Mouse (Mus musculus): ENCODE results near the gene Fbh1. TPM values are rescaled to one million over a fixed set of nuclear protein-coding genes. Genes with fewer than 3 reads are reported as not detected.

Gene Fbh1
- polyA plus RNA-seq, 1 experiment = 53.6 TPM

- Histone ChIP-seq H3K36me3 (ENCODE audit: control insufficient read depth, insufficient read depth, low read length) (no peaks in the 10 kb centered on the region), H3K27me3 (replicated peaks; ENCODE audit: control insufficient read depth, insufficient read depth, low read length) (no peaks in the 10 kb centered on the region), H3K4me1 (ENCODE audit: control insufficient read depth, insufficient read depth, low read length) (peaks cover 10% of the 10 kb centered on the region), H3K27ac (ENCODE audit: insufficient read depth, low read depth, low read length) (no peak overlapping the region), H3K4me3 (ENCODE audit: insufficient read depth, low read depth, low read length) (no peak overlapping the region)
- WGBS = 62% methylated on average over 5 of the region's 5 CpGs
- DNase-seq = no peak
- TF ChIP-seq POLR2A (IDR thresholded peaks at IDR 0.05; ENCODE audit: low read depth, low read length) (no peak), CTCF (conservative IDR thresholded peaks at IDR 0.05; ENCODE audit: insufficient read depth, insufficient read length, low read depth, low read length) (no peak)
These were observed 68.8 kb downstream of the Fbh1 start for GRCm38 (mm10) chr2:11708538-11708937.

DNA sequence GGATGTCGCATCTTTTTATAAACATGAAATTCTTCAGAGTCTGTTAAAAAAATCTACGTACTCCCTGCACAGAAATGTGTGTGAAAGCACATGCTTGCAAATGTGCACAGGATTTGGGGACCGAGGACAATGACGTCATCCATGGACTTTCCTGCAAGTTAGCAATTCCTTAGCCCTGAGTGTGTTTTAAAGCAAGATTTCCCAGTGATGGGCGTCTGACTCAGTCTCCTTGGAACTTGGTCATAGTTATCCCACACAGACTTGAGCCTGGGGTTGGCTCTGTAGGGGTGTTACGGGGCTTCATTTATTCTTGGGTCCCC lies 70.7 kb downstream of the Fbh1 start:
- no peak overlapping the region for H3K27ac ChIP-seq (ENCODE audit: insufficient read depth, low read depth, low read length)
- DNase-seq = no peak
- no peaks in the 10 kb centered on the region; the same call in 1 of the 2 replicates for H3K4me1 ChIP-seq (ENCODE audit: control insufficient read depth, insufficient read depth, low read length)
- WGBS = 47% methylated on average over 6 of the region's 6 CpGs
- no peaks in the 10 kb centered on the region for H3K27me3 ChIP-seq (replicated peaks; ENCODE audit: control insufficient read depth, insufficient read depth, low read length)
- H3K36me3 ChIP-seq (ENCODE audit: control insufficient read depth, insufficient read depth, low read length) = no peaks in the 10 kb centered on the region
- TF ChIP-seq POLR2A (IDR thresholded peaks at IDR 0.05; ENCODE audit: low read depth, low read length) (no peak), CTCF (conservative IDR thresholded peaks at IDR 0.05; ENCODE audit: insufficient read depth, insufficient read length, low read depth, low read length) (no peak)
- H3K4me3 ChIP-seq (ENCODE audit: insufficient read depth, low read depth, low read length) = peak overlapping the region; percentile 65; the same call in 1 of the 2 replicates

- TF ChIP-seq POLR2A (IDR thresholded peaks at IDR 0.05; ENCODE audit: low read depth, low read length) = no peak
- no peak for TF ChIP-seq CTCF (conservative IDR thresholded peaks at IDR 0.05; ENCODE audit: insufficient read depth, insufficient read length, low read depth, low read length)
- DNase-seq = no peak
- 3% methylated on average over 28 of the region's 28 CpGs for WGBS
- Histone ChIP-seq H3K4me1 (ENCODE audit: control insufficient read depth, insufficient read depth, low read length) (no peaks in the 10 kb centered on the region; the same call in 1 of the 2 replicates), H3K36me3 (ENCODE audit: control insufficient read depth, insufficient read depth, low read length) (no peaks in the 10 kb centered on the region), H3K27me3 (replicated peaks; ENCODE audit: control insufficient read depth, insufficient read depth, low read length) (no peaks in the 10 kb centered on the region), H3K27ac (ENCODE audit: insufficient read depth, low read depth, low read length) (peak overlapping the region; percentile 81; the same call in 1 of the 2 replicates), H3K4me3 (ENCODE audit: insufficient read depth, low read depth, low read length) (peak overlapping the region; percentile 65)
These were observed 71.2 kb downstream of the Fbh1 start for GRCm38 (mm10) chr2:11706030-11706745.

DNA sequence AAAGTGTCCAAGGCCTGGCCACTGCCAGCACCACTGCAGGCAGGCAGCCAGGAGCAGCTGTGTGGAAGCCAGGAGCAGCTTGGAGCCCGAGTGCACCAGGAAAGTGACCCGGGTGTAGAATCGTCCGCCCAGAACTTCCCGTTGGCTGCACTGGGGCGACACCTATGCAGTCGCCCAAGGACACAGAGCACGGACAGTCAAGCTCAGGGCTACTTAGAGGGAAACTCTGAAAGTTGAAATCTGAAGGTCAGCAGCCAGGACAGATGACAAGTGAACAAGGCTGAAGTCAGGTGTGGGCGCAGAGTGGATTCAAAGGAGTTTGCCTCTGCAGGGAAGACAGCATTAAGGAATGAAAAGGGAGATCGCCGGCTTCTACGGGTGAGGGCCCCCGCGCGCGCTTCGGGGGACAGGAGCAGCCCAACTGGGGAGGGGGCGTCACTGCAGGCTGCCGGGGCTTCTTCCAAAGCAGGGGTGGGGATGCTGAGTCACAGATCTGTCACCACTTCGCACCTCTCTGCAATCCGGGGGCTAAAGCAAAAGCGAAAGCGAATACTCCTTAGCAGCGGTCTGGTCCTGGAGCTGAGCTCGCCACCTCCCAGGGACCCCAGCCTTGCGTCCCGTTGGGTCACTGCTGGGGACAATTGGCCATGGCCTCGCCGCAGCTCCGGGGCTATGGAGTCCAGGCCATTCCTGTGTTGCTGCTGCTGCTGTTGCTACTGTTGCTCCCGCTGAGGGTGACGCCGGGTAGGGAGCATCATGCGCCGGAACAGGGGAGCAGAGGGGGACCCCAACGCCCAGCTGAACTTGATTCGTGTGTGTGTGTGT lies 72.0 kb downstream of the Fbh1 start, which contains the start of gene Il15ra:
Gene Il15ra (plus strand): TSS at position 90 of the 825 bp plus-strand sequence.
- TF ChIP-seq CTCF (conservative IDR thresholded peaks at IDR 0.05; ENCODE audit: insufficient read depth, insufficient read length, low read depth, low read length) (0 out of 2 replicates have a peak, but pooled peaks have one; percentile 4), POLR2A (IDR thresholded peaks at IDR 0.05; ENCODE audit: low read depth, low read length) (peak; percentile 61)
- H3K4me3 ChIP-seq (ENCODE audit: insufficient read depth, low read depth, low read length) = peak within 1 kb of the TSS; percentile 65
- H3K27ac ChIP-seq (ENCODE audit: insufficient read depth, low read depth, low read length) = peak within 1 kb of the TSS; percentile 81
- no peaks in the 10 kb centered on the region for H3K27me3 ChIP-seq (replicated peaks; ENCODE audit: control insufficient read depth, insufficient read depth, low read length)
- H3K36me3 ChIP-seq (ENCODE audit: control insufficient read depth, insufficient read depth, low read length) = no peaks in the 10 kb centered on the region
- peak; percentile 97 for DNase-seq
- H3K4me1 ChIP-seq (ENCODE audit: control insufficient read depth, insufficient read depth, low read length) = no peaks in the 10 kb centered on the region; the same call in 1 of the 2 replicates
- under 1% methylated on average over 37 of the region's 37 CpGs for WGBS

DNA sequence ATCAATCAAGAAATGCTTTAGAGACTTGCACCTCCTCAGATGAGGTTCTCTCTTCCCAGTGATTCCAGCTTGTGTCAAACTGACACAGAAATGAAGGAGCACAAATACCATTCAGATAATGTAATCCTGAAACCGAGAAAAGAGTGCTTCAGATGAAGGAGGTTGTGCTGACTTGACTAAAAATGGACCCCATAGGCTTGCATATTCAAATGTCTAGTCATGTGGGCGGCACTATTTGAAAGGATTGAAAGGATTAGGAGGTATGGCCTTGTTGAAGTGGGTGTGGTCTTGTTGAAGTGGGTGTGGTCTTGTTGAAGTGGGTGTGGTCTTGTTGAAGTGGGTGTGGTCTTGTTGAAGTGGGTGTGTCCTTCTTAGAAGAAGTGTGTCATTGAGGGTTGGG lies 77.5 kb downstream of the Fbh1 start:
- DNase-seq = no peak
- Histone ChIP-seq H3K4me3 (ENCODE audit: insufficient read depth, low read depth, low read length) (no peak overlapping the region), H3K4me1 (ENCODE audit: control insufficient read depth, insufficient read depth, low read length) (peaks cover 12% of the 10 kb centered on the region), H3K27me3 (replicated peaks; ENCODE audit: control insufficient read depth, insufficient read depth, low read length) (no peaks in the 10 kb centered on the region), H3K36me3 (ENCODE audit: control insufficient read depth, insufficient read depth, low read length) (no peaks in the 10 kb centered on the region), H3K27ac (ENCODE audit: insufficient read depth, low read depth, low read length) (no peak overlapping the region)
- 89% methylated on average over 2 of the region's 2 CpGs for WGBS
- TF ChIP-seq POLR2A (IDR thresholded peaks at IDR 0.05; ENCODE audit: low read depth, low read length) (no peak), CTCF (conservative IDR thresholded peaks at IDR 0.05; ENCODE audit: insufficient read depth, insufficient read length, low read depth, low read length) (no peak)

DNA sequence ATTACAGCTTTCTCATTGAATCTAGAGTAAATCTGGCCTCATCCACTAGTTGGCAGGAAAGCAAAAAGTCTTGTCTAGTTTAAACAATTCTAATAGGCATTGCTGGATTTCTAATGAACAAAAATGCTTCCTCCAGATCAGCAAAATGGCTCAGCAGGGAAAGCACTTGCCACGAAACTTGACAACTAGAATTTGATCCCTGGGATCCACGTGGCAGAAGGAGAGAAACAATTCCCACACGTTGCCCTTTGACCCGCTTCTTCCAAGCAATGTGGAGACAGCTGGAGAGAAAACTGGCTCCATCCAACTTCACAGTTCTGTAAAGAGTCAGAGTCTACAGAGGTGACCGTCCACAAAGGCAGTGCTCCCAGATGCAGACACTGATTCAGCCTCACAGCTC lies 78.4 kb downstream of the Fbh1 start:
- Histone ChIP-seq H3K27ac (ENCODE audit: insufficient read depth, low read depth, low read length) (no peak overlapping the region), H3K4me3 (ENCODE audit: insufficient read depth, low read depth, low read length) (no peak overlapping the region), H3K4me1 (ENCODE audit: control insufficient read depth, insufficient read depth, low read length) (peaks cover 18% of the 10 kb centered on the region), H3K36me3 (ENCODE audit: control insufficient read depth, insufficient read depth, low read length) (no peaks in the 10 kb centered on the region), H3K27me3 (replicated peaks; ENCODE audit: control insufficient read depth, insufficient read depth, low read length) (no peaks in the 10 kb centered on the region)
- TF ChIP-seq POLR2A (IDR thresholded peaks at IDR 0.05; ENCODE audit: low read depth, low read length) = no peak
- TF ChIP-seq CTCF (conservative IDR thresholded peaks at IDR 0.05; ENCODE audit: insufficient read depth, insufficient read length, low read depth, low read length) = no peak
- DNase-seq = peak; percentile 92
- WGBS = 36% methylated on average over 5 of the region's 5 CpGs

- no peak for TF ChIP-seq CTCF (conservative IDR thresholded peaks at IDR 0.05; ENCODE audit: insufficient read depth, insufficient read length, low read depth, low read length)
- TF ChIP-seq POLR2A (IDR thresholded peaks at IDR 0.05; ENCODE audit: low read depth, low read length) = no peak
- Histone ChIP-seq H3K4me3 (ENCODE audit: insufficient read depth, low read depth, low read length) (no peak overlapping the region), H3K4me1 (ENCODE audit: control insufficient read depth, insufficient read depth, low read length) (peaks cover 18% of the 10 kb centered on the region), H3K27me3 (replicated peaks; ENCODE audit: control insufficient read depth, insufficient read depth, low read length) (no peaks in the 10 kb centered on the region), H3K27ac (ENCODE audit: insufficient read depth, low read depth, low read length) (peak overlapping the region; percentile 74), H3K36me3 (ENCODE audit: control insufficient read depth, insufficient read depth, low read length) (no peaks in the 10 kb centered on the region)
- DNase-seq = peak; percentile 71
- 21% methylated on average over 2 of the region's 2 CpGs for WGBS
These were observed 81.5 kb downstream of the Fbh1 start for GRCm38 (mm10) chr2:11695867-11696266.
